Mouse (Mus musculus): ENCODE results near the gene Gm13304. TPM values are rescaled to one million over a fixed set of nuclear protein-coding genes. Genes with fewer than 3 reads are reported as not detected.

The Gm13304 gene
- total RNA-seq (2023) = not detected

DNA sequence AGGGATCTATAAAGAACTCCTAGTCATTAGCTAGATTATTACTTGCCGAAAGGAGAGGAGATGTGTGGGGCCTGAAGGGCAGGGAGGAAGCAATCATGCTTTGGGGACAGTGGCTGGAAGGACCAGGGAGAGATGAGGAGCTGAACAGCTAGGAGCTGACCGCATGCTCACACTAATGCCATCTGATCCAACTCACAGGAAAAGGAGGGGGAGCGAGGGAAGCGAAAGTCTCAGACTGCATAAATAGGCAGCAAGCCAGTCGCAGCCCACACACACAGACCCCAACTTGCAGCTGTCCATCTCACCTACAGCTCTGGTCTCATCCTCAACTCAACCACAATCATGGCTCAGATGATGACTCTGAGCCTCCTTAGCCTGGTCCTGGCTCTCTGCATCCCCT is at the start of gene Gm13304:
Gm13304 (plus strand) TSS at position 301 of the 400 bp plus-strand sequence.

DNA sequence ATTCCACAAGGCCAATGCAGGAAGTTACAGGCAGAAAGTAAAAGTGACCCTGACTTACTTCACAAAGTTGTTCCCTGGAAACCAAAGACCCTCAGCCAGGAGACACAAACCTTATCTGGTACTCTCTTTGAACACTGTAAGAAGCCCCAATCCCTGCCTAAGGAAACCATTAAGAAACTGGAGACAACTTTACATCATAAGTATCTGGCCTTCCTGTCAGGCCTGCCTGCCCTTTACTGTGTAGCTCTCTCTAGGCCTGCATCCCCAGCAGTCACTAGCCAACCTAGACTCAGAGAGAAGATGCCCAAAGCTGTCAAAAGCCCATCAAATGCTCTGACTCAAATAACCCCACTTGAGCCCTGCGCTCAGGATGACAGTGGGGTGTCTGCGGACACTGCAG is 23.7 kb upstream of the Gm13304 start, which contains the start of gene Gm3893:
Gm3893 (plus strand) TSS at position 301 of the 400 bp plus-strand sequence.

DNA sequence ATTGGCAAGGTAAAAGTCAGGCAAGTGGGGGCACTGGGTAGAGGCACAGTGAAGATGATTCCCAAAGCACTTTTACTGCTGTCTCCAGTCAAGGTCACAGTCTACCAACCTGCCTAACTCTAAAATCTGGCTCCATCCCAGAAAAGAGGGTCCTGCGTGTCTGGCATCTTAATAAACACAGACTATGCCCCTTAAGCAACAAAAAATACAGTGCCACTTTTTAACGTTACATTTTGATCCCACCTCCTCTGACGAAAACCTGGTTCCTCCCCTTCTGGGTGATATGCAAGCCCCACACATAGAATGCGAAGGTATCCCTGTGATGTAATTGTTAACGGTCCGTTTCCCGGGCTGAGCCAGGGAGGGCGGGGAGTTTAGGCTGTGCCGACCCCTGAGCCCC is 38.5 kb downstream of the Gm13304 start, which contains the start of gene Gm13306:
Gm13306 (plus strand) TSS at position 301 of the 400 bp plus-strand sequence.

Other genes starting within 250 kb of the Gm13304 start
- not detected for gene Gm21541, start 211.2 kb upstream of the Gm13304 start, total RNA-seq (2023)
- 1 to 10 TPM; 1.8 to 4.2 TPM for gene Gm20878, start 173.2 kb upstream of the Gm13304 start, total RNA-seq (2023)
- gene Fam205a4, start 148.8 kb upstream of the Gm13304 start, total RNA-seq (2023) = not detected
- gene Gm21093, start 80.1 kb upstream of the Gm13304 start, total RNA-seq (2023) = not detected
- not detected for gene Gm3893, start 23.6 kb upstream of the Gm13304 start, total RNA-seq (2023)
- not detected for gene Gm13306, start 38.6 kb downstream of the Gm13304 start, total RNA-seq (2023)
- not detected for gene Gm13305, start 53.8 kb downstream of the Gm13304 start, total RNA-seq (2023)
- gene Gm10600, start 125.8 kb downstream of the Gm13304 start, total RNA-seq (2023) = not detected
- gene Ccl21b, start 140.9 kb downstream of the Gm13304 start, total RNA-seq (2023) = not detected
- gene Gm21953, start 179.4 kb downstream of the Gm13304 start, total RNA-seq (2023) = not detected
- gene Fam205a3, start 203.5 kb downstream of the Gm13304 start, total RNA-seq (2023) = not detected

Measured in B cell, adult 67 days (primary cell).